Mouse (Mus musculus) cerebral cortex, adult 2 months (tissue): ENCODE measurements around the gene Gm20909.

Experiments used
- WGBS: fragments of 180-500 bp; shearing (Covaris S2); methylation state at CpG from one replicate; pipeline ENCODE4 v1.1.7; 2018; 5-methylcytosine and 5-hydroxymethylcytosine counted together

Gene Gm20909

GRCm38 (mm10) chrY:21164270-21164669 is at the start of gene Gm20909:
Gene Gm20909 (plus strand): TSS chrY:21164570.
- no CpG with 5 or more reads among the region's 4 CpGs for WGBS
